In the genomic region with DNA sequence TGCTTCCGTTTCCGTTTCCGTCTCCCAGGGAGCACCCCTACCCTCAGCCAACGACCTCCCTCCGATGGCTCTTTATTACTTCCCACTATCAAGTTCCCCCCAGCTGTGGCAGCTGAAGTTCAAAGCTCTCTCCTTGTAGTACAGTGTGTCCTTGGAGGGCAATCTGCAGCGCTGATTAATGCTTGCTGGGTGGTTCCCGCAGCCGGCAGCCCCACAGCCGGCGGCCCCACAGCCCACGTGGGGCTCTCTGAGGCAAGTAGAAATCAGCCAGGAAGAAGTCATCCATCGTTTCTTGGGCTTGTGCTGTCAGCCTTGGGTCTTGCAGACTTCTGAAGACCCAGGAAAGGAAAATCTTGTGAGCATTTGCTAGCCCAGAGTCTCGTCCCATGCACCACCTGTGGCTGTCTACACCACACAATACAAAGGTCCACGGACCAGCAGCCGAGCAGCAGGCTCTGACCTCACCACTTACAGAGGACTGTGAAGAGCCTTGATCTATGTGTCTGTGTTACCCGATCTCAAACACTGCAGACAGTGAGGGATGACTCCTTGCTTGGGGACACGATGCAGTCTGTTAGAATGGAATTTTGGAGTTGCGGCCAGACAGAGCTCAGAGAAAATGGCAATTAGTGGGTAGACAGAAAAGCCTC, we compare ENCODE assay signal across 8 mouse cellular contexts.
DNase-seq lines count a peak whose midpoint lies in the region; ATAC-seq and TF ChIP-seq lines count a peak whose summit lies in the region.

No protein-coding gene starts in this region.

- 62% methylated on average over 18 of the region's 18 CpGs for WGBS in forebrain, embryonic 12.5 days
- WGBS in forebrain, embryonic 15.5 days, result 60% methylated on average over 18 of the region's 18 CpGs
- 51% methylated on average over 18 of the region's 18 CpGs for WGBS in forebrain, postnatal 0 days
- WGBS in hindbrain, embryonic 13.5 days, result 23% methylated on average over 18 of the region's 18 CpGs
- 17% methylated on average over 18 of the region's 18 CpGs for WGBS in neural tube, embryonic 12.5 days

- no peak overlapping the region for H3K4me2 ChIP-seq in forebrain, embryonic 12.5 days
- no peak overlapping the region for H3K4me2 ChIP-seq in forebrain, embryonic 15.5 days (replicated peaks)
- no peak overlapping the region for H3K4me2 ChIP-seq in forebrain, postnatal 0 days (ENCODE audit: low read depth)
- H3K4me2 ChIP-seq in hindbrain, embryonic 13.5 days, result peak overlapping the region; percentile 25
- H3K4me2 ChIP-seq in neural tube, embryonic 12.5 days (replicated peaks), result peak overlapping the region; percentile 34

- peaks cover 10% of the 10 kb centered on the region; the same call in 1 of the 2 replicates for H3K27me3 ChIP-seq in forebrain, embryonic 12.5 days
- H3K27me3 ChIP-seq in forebrain, embryonic 15.5 days, result no peaks in the 10 kb centered on the region
- H3K27me3 ChIP-seq in forebrain, postnatal 0 days (ENCODE audit: insufficient read depth, low read length), result no peaks in the 10 kb centered on the region
- peaks cover 21% of the 10 kb centered on the region; the same call in 1 of the 2 replicates for H3K27me3 ChIP-seq in hindbrain, embryonic 13.5 days
- 0 out of 2 replicates have a peak, but pooled peaks cover 3% of the 10 kb centered on the region for H3K27me3 ChIP-seq in neural tube, embryonic 12.5 days (replicated peaks)

- peak overlapping the region; percentile 6; the same call in 1 of the 2 replicates for H3K27ac ChIP-seq in forebrain, embryonic 12.5 days
- no peak overlapping the region for H3K27ac ChIP-seq in forebrain, embryonic 15.5 days (replicated peaks)
- no peak overlapping the region for H3K27ac ChIP-seq in forebrain, postnatal 0 days (ENCODE audit: low read depth, low read length)
- peak overlapping the region; percentile 3 for H3K27ac ChIP-seq in hindbrain, embryonic 13.5 days
- 0 out of 2 replicates have a peak overlapping the region, but pooled peaks have one; percentile 12 for H3K27ac ChIP-seq in neural tube, embryonic 12.5 days

- no peak for DNase-seq in forebrain, postnatal 0 days
- peak; percentile 32 for DNase-seq in liver
- no peak for DNase-seq in yolk sac, embryonic 10.5 days (ENCODE audit: low spot score)

- H3K4me1 ChIP-seq in forebrain, embryonic 12.5 days, result peaks cover 33% of the 10 kb centered on the region
- peaks cover 19% of the 10 kb centered on the region for H3K4me1 ChIP-seq in forebrain, embryonic 15.5 days
- no peaks in the 10 kb centered on the region for H3K4me1 ChIP-seq in forebrain, postnatal 0 days (ENCODE audit: insufficient read depth)
- peaks cover 48% of the 10 kb centered on the region for H3K4me1 ChIP-seq in hindbrain, embryonic 13.5 days (replicated peaks)
- H3K4me1 ChIP-seq in neural tube, embryonic 12.5 days, result peaks cover 36% of the 10 kb centered on the region

- no peaks in the 10 kb centered on the region for H3K9me3 ChIP-seq in forebrain, embryonic 12.5 days
- H3K9me3 ChIP-seq in forebrain, embryonic 15.5 days, result no peaks in the 10 kb centered on the region
- H3K9me3 ChIP-seq in forebrain, postnatal 0 days (ENCODE audit: low read length), result no peaks in the 10 kb centered on the region
- H3K9me3 ChIP-seq in hindbrain, embryonic 13.5 days, result no peaks in the 10 kb centered on the region
- no peaks in the 10 kb centered on the region for H3K9me3 ChIP-seq in neural tube, embryonic 12.5 days

- TF ChIP-seq CTCF in forebrain, postnatal 0 days (IDR thresholded peaks at IDR 0.05; ENCODE audit: low read depth), result no peak

- H3K4me3 ChIP-seq in forebrain, embryonic 12.5 days (replicated peaks), result no peak overlapping the region
- no peak overlapping the region for H3K4me3 ChIP-seq in forebrain, embryonic 15.5 days
- no peak overlapping the region for H3K4me3 ChIP-seq in forebrain, postnatal 0 days (ENCODE audit: low read depth, low read length)
- H3K4me3 ChIP-seq in hindbrain, embryonic 13.5 days, result no peak overlapping the region
- H3K4me3 ChIP-seq in neural tube, embryonic 12.5 days, result no peak overlapping the region

- no peak overlapping the region for H3K9ac ChIP-seq in forebrain, embryonic 12.5 days
- H3K9ac ChIP-seq in forebrain, embryonic 15.5 days (replicated peaks), result no peak overlapping the region
- no peak overlapping the region for H3K9ac ChIP-seq in forebrain, postnatal 0 days
- no peak overlapping the region for H3K9ac ChIP-seq in hindbrain, embryonic 13.5 days
- no peak overlapping the region for H3K9ac ChIP-seq in neural tube, embryonic 12.5 days

- no peaks in the 10 kb centered on the region for H3K36me3 ChIP-seq in forebrain, embryonic 12.5 days (replicated peaks)
- no peaks in the 10 kb centered on the region for H3K36me3 ChIP-seq in forebrain, embryonic 15.5 days
- no peaks in the 10 kb centered on the region for H3K36me3 ChIP-seq in forebrain, postnatal 0 days (ENCODE audit: insufficient read depth)
- H3K36me3 ChIP-seq in hindbrain, embryonic 13.5 days, result no peaks in the 10 kb centered on the region
- H3K36me3 ChIP-seq in neural tube, embryonic 12.5 days, result no peaks in the 10 kb centered on the region

- no peak for ATAC-seq in forebrain, embryonic 12.5 days (ENCODE audit: low FRiP score)
- no peak for ATAC-seq in forebrain, embryonic 15.5 days (replicated peaks)
- peak; percentile 62; the same call in 1 of the 2 replicates for ATAC-seq in forebrain, postnatal 0 days
- peak; percentile 55; the same call in 1 of the 2 replicates for ATAC-seq in hindbrain, embryonic 13.5 days (ENCODE audit: low FRiP score)
- peak; percentile 66 for ATAC-seq in neural tube, embryonic 12.5 days (ENCODE audit: low FRiP score, low read depth)
- no peak for ATAC-seq in monocyte, adult 5-6 weeks (replicated peaks; ENCODE audit: insufficient number of reproducible peaks, low FRiP score, low TSS enrichment, poor library complexity, severe bottlenecking)

Comparison
In these comparisons a context has a peak if more than half of its experiments do, and no peak if none do; other contexts are left out.
1. ATAC-seq: peak in forebrain, postnatal 0 days (single experiment), hindbrain, embryonic 13.5 days (single experiment) and neural tube, embryonic 12.5 days (single experiment); none in forebrain, embryonic 12.5 days (single experiment), forebrain, embryonic 15.5 days (single experiment) and monocyte, adult 5-6 weeks (single experiment).
2. H3K27ac ChIP-seq: peak in forebrain, embryonic 12.5 days (single experiment), hindbrain, embryonic 13.5 days (single experiment) and neural tube, embryonic 12.5 days (single experiment); none in forebrain, embryonic 15.5 days (single experiment) and forebrain, postnatal 0 days (single experiment).
3. H3K4me2 ChIP-seq: peak in hindbrain, embryonic 13.5 days (single experiment) and neural tube, embryonic 12.5 days (single experiment); none in forebrain, embryonic 12.5 days (single experiment), forebrain, embryonic 15.5 days (single experiment) and forebrain, postnatal 0 days (single experiment).